Mouse (Mus musculus) lung, adult 2 months (tissue): ENCODE data around the gene Ints14.

ENCODE experiments used
- CTCF ChIP-seq: fragments of 200-500 bp; IDR thresholded peaks from 2 replicates; pipeline ENCODE4 v1.5.1; 2011; ENCODE audit warnings: mild to moderate bottlenecking, low read length, control low read depth; ENCODE audit not compliant: insufficient read depth
- POLR2A ChIP-seq: fragments of 200-500 bp; IDR thresholded peaks from 2 replicates; pipeline ENCODE4 v1.6.1; 2011; ENCODE audit warnings: low read depth, mild to moderate bottlenecking, control low read depth, low read length, borderline replicate concordance; ENCODE audit errors: extremely low read depth

DNA sequence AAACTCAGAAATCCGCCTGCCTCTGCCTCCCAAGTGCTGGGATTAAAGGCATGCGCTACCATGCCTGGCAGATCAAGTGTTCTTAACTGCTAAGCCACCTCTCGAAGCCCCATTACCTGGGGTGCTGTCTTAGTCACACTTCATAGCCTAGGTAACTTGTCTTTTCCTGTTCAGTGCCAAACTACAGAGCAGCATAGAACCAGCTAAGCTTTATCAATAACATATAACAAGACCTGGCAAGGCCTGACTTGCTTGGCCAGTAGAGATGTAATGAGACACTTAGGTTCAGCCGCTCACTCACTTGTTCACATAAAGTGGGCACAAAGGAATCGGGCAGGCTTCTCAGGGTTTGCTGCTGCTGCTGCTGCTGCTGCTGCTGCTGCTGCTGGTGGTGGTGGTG lies 67.6 kb downstream of the Ints14 start:
- no peak for TF ChIP-seq CTCF
- no peak for TF ChIP-seq POLR2A
